Mouse (Mus musculus): Measurements from ENCODE around the gene Kcnh5. TPM values are rescaled to one million over a fixed set of nuclear protein-coding genes. Genes with fewer than 3 reads are reported as not detected.

Gene Kcnh5
- total RNA-seq (2021): under 1 TPM in 1 of 2 experiments, not detected in 1; 0.06 TPM
- long read RNA-seq, experiment 1: 0 reads
- long read RNA-seq, experiment 2: 0 reads

DNA sequence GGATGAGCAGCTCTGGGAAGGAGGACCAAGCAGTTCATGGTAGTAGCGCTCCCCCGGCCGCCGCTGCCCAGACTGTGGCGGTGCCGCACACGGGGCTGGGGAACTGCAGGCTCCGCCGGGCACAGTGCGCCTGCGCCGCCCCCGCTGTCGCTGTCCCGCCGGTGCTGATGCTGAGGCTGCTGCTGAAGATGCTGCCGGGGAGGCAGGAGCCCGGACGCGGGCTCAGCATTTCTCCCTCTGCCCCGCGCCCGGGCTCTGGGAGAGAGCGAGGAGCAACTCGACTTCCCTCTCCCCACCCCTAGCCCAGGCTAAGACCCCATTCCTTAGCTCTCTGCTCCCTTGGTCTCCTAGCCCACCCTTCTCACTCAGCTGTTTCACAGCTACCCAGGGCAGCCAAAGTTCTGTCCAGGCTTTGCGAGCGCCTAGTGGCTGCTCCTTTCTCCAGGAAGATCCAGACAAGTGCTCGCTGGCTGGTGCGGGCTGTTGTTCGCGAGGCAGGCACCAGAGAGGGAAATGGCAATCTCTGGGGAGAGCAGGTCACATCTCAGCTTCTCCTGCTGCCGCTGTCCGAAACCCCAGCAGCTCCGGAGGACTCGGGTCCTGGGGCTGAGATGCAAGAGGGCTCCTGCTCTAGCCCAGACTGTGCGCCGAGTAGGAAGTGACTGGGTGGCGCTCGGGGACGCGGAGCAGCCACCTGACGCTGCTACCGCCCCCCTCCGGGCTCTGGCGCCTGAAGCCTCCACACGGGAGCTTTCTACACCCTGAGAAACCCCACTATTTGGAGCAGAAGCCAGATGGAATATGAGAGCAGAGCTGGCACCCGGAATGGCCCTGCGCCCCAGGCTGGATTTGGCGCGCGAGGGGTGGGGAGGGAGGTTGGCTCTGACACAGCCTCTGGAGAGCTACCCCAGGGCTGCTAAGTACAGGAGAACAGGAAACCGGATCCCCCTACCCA, at the start of gene Kcnh5:
Kcnh5 (minus strand) TSS at position 642 of the 955 bp plus-strand sequence.
- peak within 1 kb of the TSS; percentile 59 for H3K4me3 ChIP-seq
- no peak within 1 kb of the TSS for H3K27ac ChIP-seq
- DNase-seq: peak; percentile 58
- intact Hi-C loops (cut with DNase I): no loop called here
- peak; percentile 0; the same call in 1 of the 2 replicates for TF ChIP-seq CTCF (IDR thresholded peaks at IDR 0.05)

DNA sequence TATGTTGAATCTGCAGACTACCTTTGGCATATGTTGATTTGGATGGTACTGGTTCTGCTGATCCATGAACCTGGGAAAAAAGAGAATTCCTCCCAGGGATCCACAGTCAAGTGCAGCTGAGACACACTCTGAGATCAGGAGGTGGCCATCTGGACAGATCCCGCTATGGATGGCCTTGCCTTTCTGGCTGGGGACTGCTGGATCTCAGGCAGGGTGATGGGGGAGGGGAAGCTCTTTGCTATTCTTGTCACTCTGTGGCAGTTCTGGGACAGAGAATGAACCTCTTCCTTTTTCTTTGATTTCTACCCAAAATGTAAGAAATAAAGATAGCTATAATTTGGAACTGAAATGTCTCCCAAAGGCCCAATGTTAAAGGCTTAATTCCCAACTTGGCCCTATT, 46.8 kb upstream of the Kcnh5 start:
- TF ChIP-seq CTCF (IDR thresholded peaks at IDR 0.05): no peak
- no peak overlapping the region for H3K4me3 ChIP-seq
- no peak overlapping the region for H3K27ac ChIP-seq
- intact Hi-C loops (cut with DNase I): no loop called here
- no peak for DNase-seq

DNA sequence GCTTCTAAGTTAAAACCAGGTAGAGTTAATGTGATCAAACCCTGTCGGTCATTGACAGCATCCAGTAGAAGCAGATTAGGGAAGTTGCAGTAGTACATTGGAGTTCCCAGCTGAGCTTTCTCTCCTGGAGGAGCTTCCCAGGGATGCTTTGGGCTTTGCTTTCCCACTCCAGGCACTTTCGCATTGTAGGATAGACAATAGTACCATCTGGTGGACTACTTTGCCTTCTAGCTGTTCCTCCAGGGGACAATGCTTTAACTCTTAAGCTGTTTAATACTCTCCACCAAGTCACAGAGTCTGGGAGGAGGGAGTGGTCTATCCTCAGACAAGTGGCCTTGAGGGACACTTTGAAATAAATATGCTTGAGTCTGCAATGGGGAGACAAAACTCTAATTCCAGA, 12.3 kb upstream of the Kcnh5 start:
- H3K4me3 ChIP-seq: no peak overlapping the region
- DNase-seq: no peak
- intact Hi-C loops (cut with DNase I): no loop called here
- no peak overlapping the region for H3K27ac ChIP-seq
- no peak for TF ChIP-seq CTCF (IDR thresholded peaks at IDR 0.05)

DNA sequence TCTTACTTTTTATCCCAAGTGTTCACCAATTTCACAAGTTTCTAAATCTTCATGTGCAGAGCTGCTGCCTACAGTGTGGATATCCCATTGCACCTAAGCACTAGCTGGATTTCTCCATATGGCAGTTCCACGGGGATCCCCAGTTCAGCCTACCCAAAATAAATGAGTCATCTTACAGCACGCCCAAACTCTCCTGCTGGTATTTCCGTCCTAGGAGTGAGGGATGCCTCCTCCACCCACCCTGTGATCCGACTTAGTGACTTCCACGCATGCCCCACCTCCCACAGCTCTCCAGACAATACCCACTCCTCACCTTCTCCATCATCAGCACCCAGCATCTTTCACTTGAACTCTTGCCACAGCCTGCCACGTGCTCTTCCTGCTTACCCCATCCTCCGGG, 5.5 kb upstream of the Kcnh5 start:
- Histone ChIP-seq H3K4me3 (no peak overlapping the region), H3K27ac (no peak overlapping the region)
- no peak for DNase-seq
- TF ChIP-seq CTCF (IDR thresholded peaks at IDR 0.05): no peak
- intact Hi-C loops (cut with DNase I): no loop called here

DNA sequence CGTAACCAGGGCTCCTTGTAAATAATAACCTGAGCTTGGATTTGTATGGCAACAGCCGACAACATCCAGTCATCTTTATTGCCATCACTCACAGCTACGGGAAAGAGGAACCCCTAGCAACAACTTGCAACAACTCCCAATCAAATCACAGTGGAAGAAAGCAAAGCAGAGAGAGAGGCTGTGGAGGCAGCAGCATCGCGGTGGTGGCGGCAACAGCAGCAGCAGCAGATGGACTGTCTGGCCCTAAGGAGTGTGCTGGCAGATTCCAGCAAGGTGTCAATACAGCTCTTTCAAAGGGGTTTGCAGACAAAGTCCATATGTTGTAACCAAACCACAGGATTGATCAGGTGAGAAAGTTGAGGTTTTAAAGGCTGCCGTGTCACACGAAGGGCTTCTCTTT, 2.4 kb upstream of the Kcnh5 start:
- intact Hi-C loops (cut with DNase I): no loop called here
- no peak overlapping the region for H3K27ac ChIP-seq
- no peak overlapping the region for H3K4me3 ChIP-seq
- no peak for TF ChIP-seq CTCF (IDR thresholded peaks at IDR 0.05)
- DNase-seq: no peak

DNA sequence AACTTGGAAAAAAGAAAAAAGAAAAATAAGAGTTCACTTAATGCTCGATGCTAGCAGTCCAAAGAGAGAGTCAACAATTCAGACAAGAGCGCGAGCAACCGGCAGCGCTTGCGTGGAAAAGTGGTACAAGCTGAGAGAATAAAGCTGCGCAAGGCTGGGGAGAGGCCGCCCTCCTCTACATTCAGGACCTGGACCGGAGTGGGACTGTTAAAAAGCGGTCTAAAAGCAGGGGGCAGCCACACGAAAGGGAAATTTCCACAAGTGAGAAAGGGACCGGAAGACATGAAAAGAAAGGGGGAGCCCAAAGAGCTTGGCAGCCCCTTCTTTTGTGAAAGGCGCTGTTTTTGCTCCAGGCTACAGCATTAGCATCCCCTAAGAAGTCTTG, 506 bp upstream of the Kcnh5 start:
- TF ChIP-seq CTCF (IDR thresholded peaks at IDR 0.05): no peak
- Histone ChIP-seq H3K4me3 (peak overlapping the region; percentile 59), H3K27ac (no peak overlapping the region)
- DNase-seq: no peak
- intact Hi-C loops (cut with DNase I): no loop called here

DNA sequence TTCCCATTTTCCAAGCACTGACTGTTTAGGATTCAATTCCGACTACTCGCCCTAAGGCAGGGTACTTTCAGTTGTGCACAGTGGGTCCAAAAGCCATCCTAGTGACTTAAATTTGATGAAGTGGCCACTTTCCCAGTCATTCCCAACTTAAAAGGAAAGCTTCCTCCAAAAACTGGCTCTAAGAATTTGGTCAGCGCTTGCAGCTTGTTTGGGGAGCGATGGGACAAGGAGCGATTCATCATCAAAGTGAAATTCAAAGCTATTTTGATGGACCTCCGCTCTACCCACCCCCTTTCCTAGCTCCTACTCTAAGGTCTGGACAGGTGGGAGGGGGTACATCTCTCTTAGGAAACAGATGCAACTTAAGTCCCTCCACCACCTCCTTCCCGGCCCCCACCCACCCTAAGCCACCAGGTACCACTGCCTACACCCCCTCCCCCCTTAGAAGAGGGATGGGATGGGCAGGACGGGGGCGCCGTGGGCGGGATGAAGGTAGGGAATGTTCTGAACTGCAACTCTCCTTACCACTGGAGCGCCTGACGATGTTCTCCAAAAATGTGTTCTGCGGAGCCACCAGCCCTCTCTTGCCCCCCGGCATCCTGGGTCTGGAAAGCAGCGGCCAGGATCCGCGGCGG, 1.1 kb downstream of the Kcnh5 start:
- TF ChIP-seq CTCF (IDR thresholded peaks at IDR 0.05): no peak
- intact Hi-C loops (cut with DNase I): no loop called here
- DNase-seq: no peak
- Histone ChIP-seq H3K27ac (no peak overlapping the region), H3K4me3 (peak overlapping the region; percentile 59)

DNA sequence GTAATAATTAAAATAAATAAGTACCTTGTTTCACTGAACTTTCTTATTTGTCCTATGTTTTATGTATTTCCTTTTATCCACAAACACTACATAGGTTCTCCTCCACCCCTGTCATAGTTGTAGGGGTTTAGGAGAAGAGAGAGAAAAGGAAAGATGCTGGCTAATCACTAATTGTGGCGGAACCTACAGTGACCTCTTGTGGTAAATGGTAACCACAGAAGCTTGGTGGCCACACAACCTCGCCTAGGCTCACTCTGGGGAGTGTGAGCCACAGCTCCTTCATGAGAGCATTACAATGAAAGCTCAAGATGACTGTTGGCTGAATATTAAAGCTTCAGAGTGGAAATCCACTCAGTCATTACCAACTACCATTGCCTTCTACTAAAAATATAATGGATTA, 6.2 kb downstream of the Kcnh5 start:
- Histone ChIP-seq H3K4me3 (no peak overlapping the region), H3K27ac (no peak overlapping the region)
- DNase-seq: no peak
- intact Hi-C loops (cut with DNase I): loop anchor here (5.0 kb wide), 1 partner anchor 854 kb away; the partner anchor contains the start of gene Gm11042
- TF ChIP-seq CTCF (IDR thresholded peaks at IDR 0.05): peak; percentile 55

DNA sequence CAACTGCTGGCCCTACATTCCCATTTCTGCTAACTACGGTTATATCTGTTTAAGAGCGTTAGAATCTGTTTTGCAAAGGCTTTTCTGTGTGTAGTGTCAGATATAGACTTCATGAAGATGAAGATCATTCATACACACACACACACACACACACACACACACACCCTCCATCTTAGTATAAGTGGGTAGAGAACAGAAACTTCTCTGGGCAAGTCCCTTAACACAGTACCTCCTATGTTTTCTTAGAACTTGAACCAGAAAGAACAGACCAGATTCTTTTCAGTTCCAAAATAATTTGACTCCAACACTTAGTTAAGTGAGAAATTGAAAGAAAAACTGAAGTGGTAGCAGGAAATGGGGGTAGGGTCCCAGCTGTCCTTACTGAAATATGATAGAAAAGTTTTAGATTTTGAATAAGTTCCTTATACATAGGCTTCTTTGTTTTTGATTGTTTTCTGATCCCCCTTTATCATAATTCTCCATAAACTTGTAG, 24.0 kb downstream of the Kcnh5 start:
- Histone ChIP-seq H3K27ac (no peak overlapping the region), H3K4me3 (no peak overlapping the region)
- TF ChIP-seq CTCF (IDR thresholded peaks at IDR 0.05): no peak
- DNase-seq: no peak
- intact Hi-C loops (cut with DNase I): no loop called here

DNA sequence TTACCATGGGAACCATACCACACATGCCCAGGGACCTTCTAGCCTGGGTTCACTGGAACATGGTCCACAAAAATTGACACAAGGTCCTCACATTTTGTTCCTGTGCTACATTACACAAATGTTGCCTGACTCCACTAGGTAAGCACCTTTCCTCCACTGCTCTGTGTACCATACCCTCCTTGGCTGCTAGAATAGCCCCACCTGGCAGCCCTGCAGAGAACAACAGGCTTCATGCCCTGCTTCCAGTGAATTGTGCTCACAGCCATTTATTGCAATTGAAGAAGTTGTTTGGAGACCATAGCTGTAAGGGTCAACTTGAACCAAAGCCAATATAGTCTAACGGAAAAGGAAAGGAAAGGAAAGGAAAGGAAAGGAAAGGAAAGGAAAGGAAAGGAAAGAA, 37.3 kb downstream of the Kcnh5 start:
- intact Hi-C loops (cut with DNase I): no loop called here
- no peak for TF ChIP-seq CTCF (IDR thresholded peaks at IDR 0.05)
- DNase-seq: no peak
- no peak overlapping the region for H3K4me3 ChIP-seq
- H3K27ac ChIP-seq: no peak overlapping the region

DNA sequence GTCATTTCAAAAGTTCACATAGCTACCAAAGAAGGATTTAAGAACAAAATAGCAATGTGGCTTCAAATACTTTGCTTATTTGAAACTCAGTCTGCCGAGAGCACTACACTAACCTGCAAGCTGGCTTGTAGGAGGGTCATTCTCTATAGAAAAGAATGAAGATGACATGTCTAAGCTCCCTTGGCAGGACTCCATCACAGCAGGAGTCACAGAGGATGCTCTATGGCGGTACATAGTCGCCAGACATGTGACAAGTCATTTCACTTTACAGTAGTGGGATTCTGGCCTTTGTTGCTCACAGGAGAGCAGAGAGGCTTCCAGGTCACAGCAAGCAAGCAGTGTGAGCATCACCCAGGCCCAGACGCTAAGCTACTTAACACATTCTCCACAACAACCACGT, 85.2 kb downstream of the Kcnh5 start:
- no peak for DNase-seq
- intact Hi-C loops (cut with DNase I): no loop called here
- no peak for TF ChIP-seq CTCF (IDR thresholded peaks at IDR 0.05)
- no peak overlapping the region for H3K4me3 ChIP-seq
- H3K27ac ChIP-seq: no peak overlapping the region

DNA sequence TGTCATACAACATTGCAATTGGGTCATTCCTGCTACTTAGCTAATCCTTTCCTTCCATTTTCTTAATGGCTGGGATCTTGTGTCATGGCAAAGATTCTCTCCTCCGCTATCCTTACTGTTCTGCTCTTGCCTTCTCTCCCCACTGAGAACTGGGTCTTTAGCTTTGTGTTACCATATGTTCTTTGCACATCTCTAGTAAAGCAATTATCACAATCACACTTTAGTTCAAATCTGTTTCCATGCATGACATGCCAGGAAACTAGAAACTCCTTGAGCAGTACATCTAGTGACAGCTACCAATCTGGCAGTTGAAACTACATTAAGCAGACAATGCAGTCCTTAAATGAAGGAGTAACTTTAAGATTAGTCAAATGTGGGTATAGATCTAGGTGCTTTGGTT, 86.2 kb downstream of the Kcnh5 start:
- no peak overlapping the region for H3K27ac ChIP-seq
- no peak for DNase-seq
- no peak for TF ChIP-seq CTCF (IDR thresholded peaks at IDR 0.05)
- H3K4me3 ChIP-seq: no peak overlapping the region
- intact Hi-C loops (cut with DNase I): no loop called here

DNA sequence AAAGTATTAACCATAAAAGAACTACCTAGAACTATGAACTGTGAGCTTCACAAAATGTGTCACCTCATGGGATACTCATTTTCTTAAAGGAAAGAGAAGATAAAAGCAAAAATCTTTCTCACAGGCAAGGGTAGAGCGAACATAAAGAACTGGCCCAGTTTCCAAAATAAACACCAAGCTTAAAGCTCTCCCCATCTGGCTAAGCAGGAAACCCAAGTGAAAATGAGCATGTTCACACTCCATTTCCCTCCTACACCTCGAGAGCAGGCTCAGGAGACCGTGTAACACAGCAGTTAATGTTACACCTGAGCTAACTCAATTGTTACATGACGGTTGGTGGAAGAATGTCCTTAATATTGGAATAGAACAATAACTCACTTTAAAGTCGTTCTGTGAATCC, 100.0 kb downstream of the Kcnh5 start:
- TF ChIP-seq CTCF (IDR thresholded peaks at IDR 0.05): no peak
- Histone ChIP-seq H3K27ac (no peak overlapping the region), H3K4me3 (no peak overlapping the region)
- no peak for DNase-seq
- intact Hi-C loops (cut with DNase I): no loop called here
